Mouse (Mus musculus) embryo, embryonic 9.5 days (tissue): ENCODE data around the gene Gtpbp8.

ENCODE experiments used
- DNase-seq: peaks from one replicate; pipeline ENCODE4 v3.0.0-alpha.2; 2017; ENCODE audit errors: extremely low spot score

Gene Gtpbp8

GRCm38 (mm10) chr16:44688507-44688906 is 57.7 kb downstream of the Gtpbp8 start:
- DNase-seq, result peak; percentile 61

- DNase-seq, result no peak
These were observed 58.3 kb downstream of the Gtpbp8 start for GRCm38 (mm10) chr16:44687719-44688420.

GRCm38 (mm10) chr16:44686991-44687718 is 59.0 kb downstream of the Gtpbp8 start:
- DNase-seq, result peak; percentile 78
